Mouse (Mus musculus) liver, adult 2 months (tissue): Measurements from ENCODE around the gene Enpp5.

Source experiments
- CTCF ChIP-seq: fragments of 200-500 bp; IDR thresholded peaks from 2 replicates; pipeline ENCODE4 v1.5.1; 2011; ENCODE audit warnings: low read depth, low read length, control low read depth
- POLR2A ChIP-seq: fragments of 200-500 bp; IDR thresholded peaks from 2 replicates; pipeline ENCODE4 v1.6.1; 2011; ENCODE audit warnings: low read length, control low read depth; ENCODE audit not compliant: insufficient read depth; ENCODE audit errors: extremely low read depth

- no peak for TF ChIP-seq CTCF
- TF ChIP-seq POLR2A = no peak
Measured at GRCm38 (mm10) chr17:44030776-44031587, 47.6 kb upstream of the Enpp5 start.
